Mouse (Mus musculus) gastrocnemius, postnatal 36 days (tissue): ENCODE data around the gene Cyp4a32. TPM values are rescaled to one million over a fixed set of nuclear protein-coding genes. Genes with fewer than 3 reads are reported as not detected.
"Not testable (repeated sequence)": the region's sequence is repeated elsewhere in the genome, so short reads cannot be mapped to it uniquely, and the experiment has no call there.

ENCODE experiments used
- DNase-seq, 2 experiments: peaks; one replicate each; pipeline ENCODE4 v3.0.0; 2022
- intact Hi-C: fragments of 180-260 bp; cut with DNase I; formaldehyde crosslinking; loops from one replicate; pipeline ENCODE4 v1.15.1; 2025
- total RNA-seq, 2 experiments: library from RNA; stranded (reverse); gene quantifications; 2 replicates each; pipeline ENCODE4 v1.2.3; 2021

The Cyp4a32 gene
- total RNA-seq, 2 experiments from 2014 or later = not detected

- intact Hi-C loops, DNase-seq: not testable (repeated sequence)
Observed at GRCm38 (mm10) chr4:115655841-115656534, 55.2 kb downstream of the Cyp4a32 start.

- DNase-seq, intact Hi-C loops: not testable (repeated sequence)
Observed at GRCm38 (mm10) chr4:115656535-115656922, 55.8 kb downstream of the Cyp4a32 start.

- intact Hi-C loops = no loop called here
- no peak for DNase-seq
Observed at GRCm38 (mm10) chr4:115657104-115657866, 56.5 kb downstream of the Cyp4a32 start.

GRCm38 (mm10) chr4:115657867-115658249 is 57.1 kb downstream of the Cyp4a32 start:
- intact Hi-C loops = no loop called here
- DNase-seq = no peak

GRCm38 (mm10) chr4:115659190-115659589 is 58.4 kb downstream of the Cyp4a32 start:
- DNase-seq = no peak
- intact Hi-C loops = no loop called here

Other genes with a start within 250 kb of the Cyp4a32 start
- gene Cyp4a12b, start 189.3 kb upstream of the Cyp4a32 start, total RNA-seq = not detected
- not detected for gene Cyp4a30b, start 148.4 kb upstream of the Cyp4a32 start, total RNA-seq
- gene Cyp4a14, start 104.8 kb upstream of the Cyp4a32 start, total RNA-seq = under 1 TPM in 1 of 2 experiments, not detected in 1; 0.13 TPM
- gene Cyp4a10, start 82.7 kb upstream of the Cyp4a32 start, total RNA-seq = under 1 TPM in 1 of 2 experiments, not detected in 1; 0.15 TPM
- gene Cyp4a31, start 37.3 kb upstream of the Cyp4a32 start, total RNA-seq = not detected
- gene Cyp4b1, start 46.8 kb downstream of the Cyp4a32 start, total RNA-seq = 1 to 10 TPM; 2.5 to 3.6 TPM
- gene Efcab14, start 136.8 kb downstream of the Cyp4a32 start, total RNA-seq = 10 to 100 TPM; 35.1 to 35.2 TPM
- 1 to 10 TPM; 2.8 to 3.4 TPM for gene Tex38, start 180.0 kb downstream of the Cyp4a32 start, total RNA-seq
- gene Atpaf1, start 183.8 kb downstream of the Cyp4a32 start, total RNA-seq = 10 to 100 TPM; 39.8 to 46.9 TPM
- 1 to 10 TPM; 1.8 to 3.1 TPM for gene Mob3c, start 227.1 kb downstream of the Cyp4a32 start, total RNA-seq
- gene Mknk1, start 238.2 kb downstream of the Cyp4a32 start, total RNA-seq = 10 to 100 TPM; 22.9 to 24.7 TPM